ENCODE assay signal across 20 mouse cellular contexts in genomic region chr19:9043123-9043522, GRCm38 (mm10). TPM values are rescaled to one million over a fixed set of nuclear protein-coding genes. Genes with fewer than 3 reads are reported as not detected.
"Had no signal": no experiment of that assay in that cellular context is flagged by ENCODE, and none has a peak within 500 bp of the region (broad histone marks: within the 10 kb centered on the region; RNA-seq: fewer than 3 reads in every experiment).

No protein-coding gene starts in this region.

- H3K4me1 ChIP-seq: neural tube, embryonic 12.5 days; neural tube, embryonic 13.5 days; neural tube, embryonic 15.5 days had no signal

- H3K4me3 ChIP-seq: neural tube, embryonic 12.5 days; neural tube, embryonic 13.5 days; neural tube, embryonic 15.5 days; stomach, embryonic 15.5 days had no signal

- H3K9ac ChIP-seq: neural tube, embryonic 12.5 days; neural tube, embryonic 13.5 days; neural tube, embryonic 15.5 days; stomach, embryonic 15.5 days had no signal

- H3K4me2 ChIP-seq: neural tube, embryonic 12.5 days; neural tube, embryonic 13.5 days; neural tube, embryonic 15.5 days; stomach, embryonic 15.5 days had no signal

- H3K36me3 ChIP-seq: neural tube, embryonic 12.5 days; neural tube, embryonic 13.5 days; neural tube, embryonic 15.5 days; stomach, embryonic 15.5 days had no signal

- H3K27me3 ChIP-seq: neural tube, embryonic 12.5 days; neural tube, embryonic 13.5 days; neural tube, embryonic 15.5 days; stomach, embryonic 15.5 days had no signal

- H3K9me3 ChIP-seq: neural tube, embryonic 12.5 days; neural tube, embryonic 13.5 days; neural tube, embryonic 15.5 days; stomach, embryonic 15.5 days had no signal

- DNase-seq: right cerebral cortex, adult 18-20 months; right cerebral cortex, postnatal 14 days; right cerebral cortex, postnatal 25 days; right cerebral cortex, postnatal 4 days; spleen, adult 18-20 months; thymus, adult 18-20 months; thymus, adult 2 months; thymus, postnatal 14 days; thymus, postnatal 25 days; thymus, postnatal 36 days; thymus, postnatal 4 days had no signal

- H3K27ac ChIP-seq: neural tube, embryonic 12.5 days; neural tube, embryonic 13.5 days; neural tube, embryonic 15.5 days; stomach, embryonic 15.5 days; stomach, postnatal 0 days had no signal

RNA-seq across cellular contexts. Expression of gene Scgb1a1, which starts 44.6 kb away (rescaled TPM):
- total RNA-seq: neutrophil, adult 5-6 weeks had no signal
- polyA plus RNA-seq: neural tube, embryonic 11.5 days; neural tube, embryonic 12.5 days; neural tube, embryonic 13.5 days; neural tube, embryonic 14.5 days; neural tube, embryonic 15.5 days; stomach, embryonic 14.5 days; stomach, embryonic 15.5 days had no signal
